Mouse (Mus musculus): ENCODE measurements at regions not wholly inside any gene's neighbourhood (a gene's known extent, or its start where the extent isn't known, plus 50 kb on each side); places are given as distances from the start of the nearest gene placed in this dataset.

GRCm38 (mm10) chr11:12661824-12662443 is 197.2 kb upstream of the Cobl start:
- Histone ChIP-seq H3K4me3 (replicated peaks) (no peak overlapping the region), H3K36me3 (replicated peaks) (no peaks in the 10 kb centered on the region), H3K27me3 (no peaks in the 10 kb centered on the region), H3K9ac (no peak overlapping the region), H3K4me2 (no peak overlapping the region), H3K4me1 (peaks cover 5% of the 10 kb centered on the region; the same call in 1 of the 2 replicates), H3K27ac (no peak overlapping the region), H3K9me3 (no peaks in the 10 kb centered on the region)
- WGBS = 42% methylated on average over 3 of the region's 3 CpGs
- ATAC-seq (ENCODE audit: low FRiP score) = 0 out of 2 replicates have a peak, but pooled peaks have one; percentile 39

GRCm38 (mm10) chr11:12658847-12659246 is 194.1 kb upstream of the Cobl start:
- Histone ChIP-seq H3K36me3 (replicated peaks) (no peaks in the 10 kb centered on the region), H3K4me1 (peaks cover 5% of the 10 kb centered on the region), H3K9ac (no peak overlapping the region), H3K9me3 (no peaks in the 10 kb centered on the region), H3K4me3 (replicated peaks) (no peak overlapping the region), H3K27ac (no peak overlapping the region), H3K4me2 (no peak overlapping the region), H3K27me3 (no peaks in the 10 kb centered on the region)
- no peak for ATAC-seq (ENCODE audit: low FRiP score)

- Histone ChIP-seq H3K27me3 (no peaks in the 10 kb centered on the region), H3K4me2 (no peak overlapping the region), H3K9ac (no peak overlapping the region), H3K9me3 (no peaks in the 10 kb centered on the region), H3K4me1 (no peaks in the 10 kb centered on the region; the same call in 1 of the 2 replicates), H3K36me3 (replicated peaks) (no peaks in the 10 kb centered on the region), H3K27ac (no peak overlapping the region), H3K4me3 (replicated peaks) (no peak overlapping the region)
- ATAC-seq (ENCODE audit: low FRiP score) = no peak
- 41% methylated on average over 10 of the region's 10 CpGs for WGBS
Measured at GRCm38 (mm10) chr11:12656450-12656849, 191.7 kb upstream of the Cobl start.
